Mouse (Mus musculus): Measurements from ENCODE around the gene Cfc1. TPM values are rescaled to one million over a fixed set of nuclear protein-coding genes. Genes with fewer than 3 reads are reported as not detected.

Cfc1 gene
- total RNA-seq, 1 experiment from 2014 or later: not detected

- no peak for ATAC-seq (ENCODE audit: extremely low read depth, insufficient number of reproducible peaks, low FRiP score, poor library complexity, severe bottlenecking)
These were observed 1.5 kb downstream of the Cfc1 start for GRCm38 (mm10) chr1:34536767-34537485.

DNA sequence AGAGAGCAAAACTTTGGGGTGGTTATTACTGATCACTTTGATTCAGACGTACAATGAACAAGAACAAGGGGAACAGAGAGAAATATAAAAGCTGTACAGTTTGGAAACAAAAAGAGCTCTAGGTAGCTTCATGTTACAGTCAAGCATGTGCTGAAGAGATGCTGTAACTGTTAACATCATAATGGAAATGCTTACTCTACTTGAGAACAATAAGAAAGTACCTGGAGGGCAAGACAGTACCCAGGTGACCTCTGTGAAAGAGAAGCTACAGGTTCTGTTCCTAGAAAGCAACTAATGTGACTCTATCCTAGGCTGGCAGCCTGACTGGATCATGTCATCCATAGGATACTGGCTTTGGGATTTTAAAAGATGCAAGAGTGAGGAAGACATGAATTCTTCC is 11.6 kb downstream of the Cfc1 start:
- ATAC-seq (ENCODE audit: extremely low read depth, insufficient number of reproducible peaks, low FRiP score, poor library complexity, severe bottlenecking): no peak

DNA sequence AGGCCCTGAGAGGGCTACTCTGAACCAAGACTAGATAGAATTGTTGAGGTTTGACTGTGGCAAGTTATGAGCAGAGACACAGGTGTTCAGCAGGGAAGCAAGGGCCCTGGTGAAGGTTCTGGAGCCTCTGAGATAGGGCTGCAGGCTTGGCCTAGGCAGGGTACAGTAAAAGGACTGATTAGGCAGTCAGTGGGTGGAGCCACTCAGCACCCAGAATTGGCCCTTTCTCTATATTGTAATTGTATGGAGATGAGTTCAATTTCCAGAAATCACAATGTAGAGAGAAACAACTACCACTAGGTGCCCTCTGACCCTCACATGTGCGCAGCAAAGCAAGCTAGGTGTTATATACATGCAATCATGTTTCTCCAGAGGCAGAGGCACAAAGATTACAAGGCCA is 18.2 kb downstream of the Cfc1 start:
- ATAC-seq (ENCODE audit: extremely low read depth, insufficient number of reproducible peaks, low FRiP score, poor library complexity, severe bottlenecking): no peak

DNA sequence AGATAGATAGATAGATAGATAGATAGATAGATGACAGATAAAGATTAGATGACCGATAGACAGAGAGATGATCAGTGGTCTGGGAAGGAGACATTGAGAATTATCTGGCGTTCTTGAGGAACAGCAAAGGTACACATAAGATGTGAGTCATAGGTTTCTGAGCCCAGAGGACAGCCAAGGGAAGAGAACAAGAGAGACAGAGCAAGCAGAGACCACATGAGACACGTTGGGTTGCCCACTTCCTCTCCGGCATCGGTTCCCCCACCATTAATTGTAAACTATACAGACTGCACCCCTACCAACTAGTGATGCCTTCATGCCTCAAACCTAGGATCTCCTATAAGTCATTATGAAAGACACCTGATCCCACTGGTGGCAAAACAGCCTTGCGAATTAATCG is 18.8 kb downstream of the Cfc1 start:
- ATAC-seq (ENCODE audit: extremely low read depth, insufficient number of reproducible peaks, low FRiP score, poor library complexity, severe bottlenecking): no peak

GRCm38 (mm10) chr1:34560843-34561242 is 25.4 kb downstream of the Cfc1 start, which contains the start of gene Prss40:
TSS of gene Prss40 (minus strand) at chr1:34560943.
- no peak for ATAC-seq (ENCODE audit: extremely low read depth, insufficient number of reproducible peaks, low FRiP score, poor library complexity, severe bottlenecking)

DNA sequence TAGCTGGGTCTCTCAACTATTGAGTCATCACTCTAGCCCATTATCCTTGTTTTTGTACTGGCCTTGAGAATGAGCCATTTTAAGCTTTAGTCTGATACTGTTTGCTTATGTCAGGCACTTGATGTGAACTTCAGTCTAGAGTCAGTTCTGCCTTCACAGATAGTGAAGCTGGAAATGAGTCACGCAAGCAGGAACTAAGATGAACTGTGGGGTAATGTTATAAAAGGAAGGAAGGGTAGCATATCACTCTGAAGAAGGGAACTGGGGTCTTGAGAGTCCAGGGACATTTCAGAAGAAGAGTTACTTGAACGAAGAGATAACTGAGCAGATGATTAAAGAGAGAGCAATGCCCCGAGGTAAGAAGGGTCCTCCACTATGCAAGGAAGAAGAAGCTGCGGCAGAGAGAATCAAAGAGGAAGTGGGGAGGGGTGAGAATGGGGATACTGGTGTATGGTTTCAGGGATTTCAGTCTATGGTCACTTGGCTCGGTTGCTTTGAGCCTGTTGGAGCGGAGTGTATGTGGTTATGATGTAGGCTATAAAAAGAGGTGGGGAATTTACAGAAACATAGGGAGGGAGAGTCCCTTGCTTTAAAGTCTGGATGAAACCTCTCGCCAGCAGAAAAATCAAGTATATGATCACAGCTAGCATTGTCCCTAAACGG is 29.1 kb downstream of the Cfc1 start:
- ATAC-seq (ENCODE audit: extremely low read depth, insufficient number of reproducible peaks, low FRiP score, poor library complexity, severe bottlenecking): no peak

DNA sequence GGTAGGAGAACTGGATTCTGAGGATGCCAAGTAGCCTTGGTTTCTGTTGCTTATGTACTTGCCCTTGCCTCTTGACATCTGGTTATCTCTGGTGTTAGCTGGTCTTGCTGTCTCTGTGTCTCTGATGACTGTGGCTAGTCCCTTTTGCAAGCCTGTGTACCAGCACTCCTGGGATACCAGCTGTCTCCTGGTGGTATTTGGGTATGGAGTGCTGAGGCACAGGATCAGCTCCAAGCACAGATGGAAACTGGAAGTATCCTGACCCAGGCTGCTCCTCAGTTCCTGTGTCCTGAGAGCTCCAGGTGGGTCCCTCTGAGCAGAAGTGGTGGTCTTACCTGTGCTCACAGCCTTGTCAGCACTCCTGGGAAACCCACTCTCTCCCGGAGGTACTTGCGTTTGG is 32.7 kb downstream of the Cfc1 start:
- ATAC-seq (ENCODE audit: extremely low read depth, insufficient number of reproducible peaks, low FRiP score, poor library complexity, severe bottlenecking): no peak

DNA sequence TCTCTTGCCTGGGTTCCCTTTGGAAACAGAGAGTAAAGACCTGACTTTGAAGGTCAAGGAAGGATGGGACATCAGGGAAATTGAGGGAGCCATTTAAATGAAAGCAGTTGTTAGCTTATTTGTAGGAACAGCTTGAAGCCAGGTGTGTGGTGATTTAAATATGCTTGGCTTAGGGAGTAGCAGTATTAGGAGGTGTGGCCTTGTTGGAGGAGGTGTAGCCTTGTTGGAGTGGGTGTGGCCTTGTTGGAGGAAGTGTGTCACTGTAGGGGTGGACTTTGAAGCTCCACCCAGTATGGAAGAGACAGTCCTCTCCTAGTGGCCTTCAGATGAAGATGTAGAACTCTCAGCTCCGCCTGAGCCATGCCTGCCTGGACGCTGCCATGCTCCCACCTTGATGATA is 34.4 kb downstream of the Cfc1 start:
- ATAC-seq (ENCODE audit: extremely low read depth, insufficient number of reproducible peaks, low FRiP score, poor library complexity, severe bottlenecking): no peak

GRCm38 (mm10) chr1:34571431-34571830 is 36.0 kb downstream of the Cfc1 start:
- ATAC-seq (ENCODE audit: extremely low read depth, insufficient number of reproducible peaks, low FRiP score, poor library complexity, severe bottlenecking): no peak

DNA sequence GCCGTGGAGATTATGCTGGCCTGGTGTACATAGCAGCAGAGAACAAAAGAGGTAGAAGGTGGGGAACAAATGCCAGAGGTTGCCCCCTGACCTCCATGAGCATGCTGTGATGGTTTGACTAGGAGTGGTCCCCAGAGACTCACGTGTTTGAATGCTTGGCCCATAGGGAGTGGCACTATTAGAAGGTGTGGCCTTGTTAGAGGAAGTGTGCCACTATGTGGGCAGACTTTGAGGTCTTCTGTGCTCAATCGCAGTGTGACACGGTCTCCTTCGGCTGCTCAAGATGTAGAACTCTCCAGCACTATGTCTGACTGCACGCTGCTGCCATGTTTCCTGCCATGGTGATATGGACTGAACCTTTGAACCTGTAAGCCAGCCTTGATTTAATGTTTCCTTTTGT is 37.8 kb downstream of the Cfc1 start:
- no peak for ATAC-seq (ENCODE audit: extremely low read depth, insufficient number of reproducible peaks, low FRiP score, poor library complexity, severe bottlenecking)

DNA sequence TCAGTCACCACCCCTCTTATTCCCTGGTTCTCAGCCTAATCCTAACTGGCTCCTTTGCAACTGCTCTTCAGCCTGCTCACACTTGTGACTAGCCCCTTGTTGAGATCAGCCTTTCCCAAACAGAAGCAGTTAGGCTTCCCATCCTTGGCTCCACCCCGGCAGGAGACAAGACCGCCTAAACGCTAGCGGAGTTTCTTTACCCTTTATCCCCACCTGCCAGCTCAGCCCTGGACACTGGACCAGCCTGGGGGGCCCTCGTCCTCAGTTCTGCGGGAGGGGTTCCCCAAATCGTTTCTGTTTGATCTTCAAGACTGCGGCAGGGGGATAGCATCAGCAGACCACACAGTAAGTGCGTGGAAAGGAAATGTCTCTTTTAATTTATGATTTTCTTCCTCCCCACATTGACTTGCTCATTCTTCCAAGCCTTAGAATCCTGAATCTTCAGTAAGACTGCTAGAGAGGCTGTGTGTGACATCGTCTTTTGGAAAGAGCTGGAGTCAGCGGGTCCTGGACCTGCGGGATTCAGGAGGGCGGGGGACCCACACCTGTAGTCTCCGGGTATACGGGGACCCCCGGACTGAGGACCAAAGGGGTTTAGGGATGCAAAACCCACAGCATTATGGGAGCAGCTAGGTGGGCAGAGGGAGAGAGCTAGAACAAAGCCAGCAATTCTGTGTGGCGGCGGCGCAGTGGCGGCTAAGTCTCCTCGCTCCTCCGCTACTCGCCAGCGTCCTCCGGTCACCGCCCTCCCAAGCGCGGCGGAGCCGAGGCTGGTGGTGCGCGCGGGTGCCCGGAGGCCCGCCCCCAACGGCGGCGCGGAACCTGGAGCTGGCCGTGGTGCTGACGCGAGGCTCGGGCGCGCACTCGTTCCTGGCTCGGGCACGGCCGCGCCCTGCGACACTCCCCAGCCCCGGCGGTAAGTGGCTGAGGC is 43.7 kb downstream of the Cfc1 start, which contains the start of gene Amer3:
Amer3 (plus strand) TSS at position 807 of the 931 bp plus-strand sequence.
- ATAC-seq (ENCODE audit: extremely low read depth, insufficient number of reproducible peaks, low FRiP score, poor library complexity, severe bottlenecking): no peak

DNA sequence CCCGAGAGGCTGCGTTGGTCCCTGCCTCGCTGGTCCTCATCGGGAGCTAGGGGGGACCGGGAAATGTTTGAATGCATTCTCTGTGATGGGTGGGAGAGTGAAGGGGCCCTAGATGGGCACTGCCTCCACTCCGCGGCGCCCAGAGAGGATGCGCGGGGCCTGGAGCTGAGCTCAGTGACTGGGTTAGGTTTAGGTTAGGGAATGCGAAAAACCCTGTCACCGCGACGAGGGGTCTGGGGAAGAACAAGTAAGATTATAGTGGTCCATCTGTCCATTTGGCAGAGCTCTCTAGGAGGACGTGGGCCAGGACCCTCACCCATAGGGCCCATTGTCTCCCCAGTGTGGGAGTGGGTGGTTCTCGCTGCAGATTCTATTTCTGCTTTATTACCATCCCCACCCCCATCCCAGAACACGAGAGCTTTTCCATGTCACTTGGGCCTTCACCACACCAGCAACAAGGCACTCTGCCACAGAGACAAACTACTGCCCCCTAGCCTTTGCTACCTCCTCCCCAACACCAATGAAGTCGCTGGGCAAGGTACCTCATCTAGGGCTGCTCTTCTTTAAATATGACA is 44.4 kb downstream of the Cfc1 start:
- ATAC-seq (ENCODE audit: extremely low read depth, insufficient number of reproducible peaks, low FRiP score, poor library complexity, severe bottlenecking): no peak

DNA sequence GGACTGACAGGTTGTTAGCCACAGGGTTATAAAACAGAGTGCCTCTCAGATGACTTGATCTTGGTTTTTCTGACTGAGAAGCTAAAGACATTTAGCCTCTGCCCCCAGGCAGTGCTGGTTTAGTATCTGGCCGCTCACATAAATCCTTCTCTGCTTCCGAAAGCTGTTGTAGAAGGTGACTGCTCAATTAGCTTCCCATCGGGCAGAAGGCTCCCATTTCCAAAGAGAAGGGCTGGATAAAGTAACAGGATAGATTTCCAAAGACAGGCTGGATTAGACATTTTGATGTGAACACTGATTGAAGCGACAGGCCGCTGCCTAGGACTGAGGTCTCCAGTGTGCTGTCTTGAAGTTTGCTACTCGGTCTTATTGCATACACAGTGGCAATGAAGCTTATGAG is 46.8 kb downstream of the Cfc1 start:
- ATAC-seq (ENCODE audit: extremely low read depth, insufficient number of reproducible peaks, low FRiP score, poor library complexity, severe bottlenecking): no peak

DNA sequence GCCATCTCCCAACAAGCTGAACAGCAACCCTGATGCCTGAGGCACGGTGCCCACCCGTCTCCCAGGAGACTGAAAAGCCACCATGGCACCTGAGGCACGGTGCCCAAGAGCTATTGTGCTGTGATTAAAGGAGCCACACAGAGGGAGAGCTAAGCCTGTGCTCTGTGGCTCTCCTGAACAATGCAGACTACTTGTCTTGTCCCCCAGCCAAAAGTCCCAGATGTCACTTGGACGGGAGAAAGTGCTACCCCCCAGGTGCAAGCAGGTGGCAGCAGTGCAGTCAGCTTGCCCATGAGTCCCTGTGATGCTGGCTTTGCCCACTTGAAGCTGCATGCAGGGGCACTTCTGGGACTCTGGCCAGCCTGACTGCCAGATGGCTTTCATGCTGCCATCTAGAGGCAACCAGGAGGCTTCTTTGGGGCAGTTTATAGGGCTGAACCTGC is 48.4 kb downstream of the Cfc1 start:
- no peak for ATAC-seq (ENCODE audit: extremely low read depth, insufficient number of reproducible peaks, low FRiP score, poor library complexity, severe bottlenecking)

- ATAC-seq (ENCODE audit: extremely low read depth, insufficient number of reproducible peaks, low FRiP score, poor library complexity, severe bottlenecking): no peak
These were observed 49.3 kb downstream of the Cfc1 start for GRCm38 (mm10) chr1:34584736-34585135.

DNA sequence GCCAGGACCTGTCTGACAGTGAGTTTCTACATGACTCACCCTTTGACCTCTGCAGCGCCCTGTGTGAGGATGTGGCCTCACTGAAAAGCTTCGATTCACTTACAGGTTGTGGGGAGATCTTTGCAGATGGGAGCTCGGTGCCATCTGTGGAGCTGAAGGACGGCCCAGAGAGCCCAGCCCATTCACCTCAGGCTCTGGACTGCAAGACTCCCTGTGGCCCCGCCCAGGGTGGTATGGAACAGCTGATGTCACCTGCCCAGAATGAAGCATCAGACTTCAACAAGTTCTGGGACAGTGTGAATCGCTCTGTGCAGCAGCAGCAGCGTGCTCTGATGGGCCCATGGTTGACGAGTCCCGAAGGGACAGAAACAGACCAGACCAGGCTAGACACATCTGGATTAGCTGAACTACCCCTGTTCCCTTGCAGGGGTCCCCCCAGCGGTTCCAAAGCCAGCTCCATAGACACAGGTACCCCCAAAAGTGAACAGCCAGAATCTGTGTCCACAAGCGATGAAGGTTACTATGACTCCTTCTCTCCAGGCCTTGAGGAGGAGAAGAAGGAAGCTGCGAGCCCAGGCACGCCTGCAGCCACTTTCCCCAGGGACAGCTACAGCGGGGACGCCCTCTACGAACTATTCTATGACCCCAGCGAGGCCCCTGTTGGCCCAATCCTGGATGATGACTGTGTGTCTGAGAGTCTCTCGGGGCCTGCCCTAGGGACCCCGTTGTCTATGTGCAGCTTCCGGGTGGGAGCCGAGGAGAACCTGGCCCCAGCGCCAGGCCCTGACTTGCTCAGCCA is 52.0 kb downstream of the Cfc1 start:
- ATAC-seq (ENCODE audit: extremely low read depth, insufficient number of reproducible peaks, low FRiP score, poor library complexity, severe bottlenecking): no peak
